Mouse (Mus musculus): ENCODE measurements around the gene Lrrc41.

DNA sequence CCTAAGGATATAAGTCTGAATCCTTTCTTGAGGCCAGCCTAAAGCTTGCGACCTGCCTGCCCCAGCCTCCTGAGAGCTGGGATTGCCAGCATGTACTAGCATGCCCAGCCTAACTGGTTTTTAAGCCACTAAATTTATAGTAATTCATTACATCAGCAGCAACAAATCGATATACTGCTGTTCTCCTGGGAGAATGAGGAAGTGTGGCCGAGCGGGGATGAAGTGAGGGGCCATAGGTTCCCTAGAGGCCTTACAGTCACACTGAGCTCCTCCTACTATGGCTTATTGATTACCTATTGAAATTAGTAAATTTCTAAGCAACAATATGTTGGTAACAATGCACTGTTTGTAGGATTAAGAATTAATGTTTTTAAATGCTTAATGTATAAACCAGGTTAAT is 58.1 kb downstream of the Lrrc41 start:
- TF ChIP-seq CTCF (IDR thresholded peaks at IDR 0.05; ENCODE audit: borderline replicate concordance, extremely low read depth, insufficient read depth, insufficient read length) (no peak), POLR2A (IDR thresholded peaks at IDR 0.05; ENCODE audit: borderline replicate concordance, extremely low read depth, insufficient read depth, insufficient read length, poor library complexity, severe bottlenecking) (no peak)
